Mouse (Mus musculus) lung, embryonic 15.5 days (tissue): ENCODE measurements around the gene Cacna1f. TPM values are rescaled to one million over a fixed set of nuclear protein-coding genes. Genes with fewer than 3 reads are reported as not detected.

Experiments
- ATAC-seq: fragments of 200-750 bp; cut with Nextera tagmentation; 2 replicates; pipeline ENCODE4 v1.8.0; 2017; ENCODE audit warnings: moderate number of reproducible peaks, borderline replicate concordance; ENCODE audit not compliant: low FRiP score, low TSS enrichment; ENCODE audit errors: extremely low read depth
- H3K27ac ChIP-seq: fragments of 300-500 bp; sonication (generic); 2 replicates; pipeline ENCODE4 v1.5.1; 2015; ENCODE audit warnings: moderate library complexity, mild to moderate bottlenecking, inconsistent platforms
- H3K27me3 ChIP-seq: fragments of 300-500 bp; sonication (generic); 2 replicates; pipeline ENCODE4 v1.6.1; 2015; ENCODE audit warnings: inconsistent platforms
- H3K36me3 ChIP-seq: fragments of 300-500 bp; sonication (generic); 2 replicates; pipeline ENCODE4 v1.6.1; 2015; ENCODE audit warnings: inconsistent platforms
- H3K4me1 ChIP-seq: fragments of 300-500 bp; sonication (generic); 2 replicates; pipeline ENCODE4 v1.6.1; 2015; ENCODE audit warnings: inconsistent platforms
- H3K4me2 ChIP-seq: fragments of 300-500 bp; sonication (generic); 2 replicates; pipeline ENCODE4 v1.6.1; 2015; ENCODE audit warnings: inconsistent platforms, mild to moderate bottlenecking, moderate library complexity
- H3K4me3 ChIP-seq: fragments of 300-500 bp; sonication (generic); 2 replicates; pipeline ENCODE4 v1.5.1; 2015; ENCODE audit warnings: mild to moderate bottlenecking, inconsistent platforms
- H3K9ac ChIP-seq: fragments of 300-500 bp; sonication (generic); 2 replicates; pipeline ENCODE4 v1.6.1; 2015; ENCODE audit warnings: inconsistent platforms
- H3K9me3 ChIP-seq: fragments of 300-500 bp; sonication (generic); 2 replicates; pipeline ENCODE4 v1.6.1; 2016; ENCODE audit warnings: inconsistent platforms
- WGBS: fragments of 180-500 bp; shearing (Covaris S2); methylation state at CpG from one replicate; pipeline ENCODE4 v1.1.7; 2015; 5-methylcytosine and 5-hydroxymethylcytosine counted together
- polyA plus RNA-seq: library from polyadenylated mRNA; unstranded; fragments of >200 nt; fragmentation: Nextera tagmentation; extraction: Ambion mirVana; gene quantifications from 2 replicates; pipeline ENCODE4 v1.2.1, GENCODE M21; 2015

Gene Cacna1f
- polyA plus RNA-seq, 1 experiment from 2014 or later = not detected

GRCm38 (mm10) chrX:7583881-7584280, 23.0 kb upstream of the Cacna1f start:
- Histone ChIP-seq H3K9ac (no peak overlapping the region), H3K9me3 (no peaks in the 10 kb centered on the region), H3K4me3 (no peak overlapping the region), H3K36me3 (no peaks in the 10 kb centered on the region), H3K4me1 (no peaks in the 10 kb centered on the region), H3K4me2 (no peak overlapping the region), H3K27me3 (no peaks in the 10 kb centered on the region), H3K27ac (no peak overlapping the region)
- 94% methylated on average over 11 of the region's 11 CpGs for WGBS
- ATAC-seq = no peak

DNA sequence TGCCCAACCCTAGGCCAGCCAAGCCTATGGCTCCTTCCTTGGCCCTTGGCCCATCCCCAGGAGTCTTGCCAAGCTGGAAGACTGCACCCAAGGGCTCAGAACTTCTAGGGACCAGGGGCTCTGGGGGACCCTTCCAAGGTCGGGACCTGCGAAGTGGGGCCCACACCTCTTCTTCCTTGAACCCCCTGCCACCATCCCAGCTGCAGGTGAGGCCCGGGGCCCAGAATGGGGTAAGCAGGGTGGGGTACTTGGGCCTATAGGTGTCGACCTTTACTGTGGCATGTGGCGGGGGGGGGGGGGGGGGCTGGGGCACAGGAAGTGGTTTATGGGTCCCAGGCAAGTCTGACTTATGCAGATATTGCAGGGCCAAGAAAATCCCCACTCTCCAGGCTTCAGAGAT, 20.5 kb upstream of the Cacna1f start:
- Histone ChIP-seq H3K36me3 (0 out of 2 replicates have a peak, but pooled peaks cover 3% of the 10 kb centered on the region), H3K4me2 (no peak overlapping the region), H3K27me3 (no peaks in the 10 kb centered on the region), H3K4me3 (no peak overlapping the region), H3K27ac (no peak overlapping the region), H3K9me3 (no peaks in the 10 kb centered on the region), H3K4me1 (no peaks in the 10 kb centered on the region), H3K9ac (no peak overlapping the region)
- WGBS = 78% methylated on average over 5 of the region's 5 CpGs
- ATAC-seq = no peak

DNA sequence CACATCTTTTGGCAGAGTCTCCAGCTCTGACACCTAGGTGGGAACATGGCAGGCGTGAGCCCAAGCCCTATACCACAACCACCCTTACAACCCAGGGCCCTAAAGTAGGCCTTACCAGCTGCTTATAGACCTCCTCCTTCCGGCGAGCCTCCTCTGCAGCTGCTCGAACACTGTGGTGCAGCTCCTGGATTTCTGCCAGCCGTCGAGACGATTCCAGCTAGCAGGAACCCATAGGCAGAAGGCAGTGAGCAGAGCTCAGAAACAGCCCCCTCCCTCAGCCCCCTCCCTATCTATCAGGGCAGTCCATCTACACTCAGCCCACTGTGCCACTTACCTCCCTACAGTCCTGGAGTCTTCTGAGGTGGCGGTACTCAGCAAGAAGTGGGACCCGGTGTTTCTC, 11.5 kb upstream of the Cacna1f start:
- H3K27me3 ChIP-seq = no peaks in the 10 kb centered on the region
- H3K36me3 ChIP-seq = 0 out of 2 replicates have a peak, but pooled peaks cover 7% of the 10 kb centered on the region
- ATAC-seq = no peak
- H3K9me3 ChIP-seq = no peaks in the 10 kb centered on the region
- WGBS = 70% methylated on average over 9 of the region's 9 CpGs
- H3K4me3 ChIP-seq = no peak overlapping the region
- no peak overlapping the region for H3K9ac ChIP-seq
- no peaks in the 10 kb centered on the region for H3K4me1 ChIP-seq
- no peak overlapping the region for H3K27ac ChIP-seq
- H3K4me2 ChIP-seq = no peak overlapping the region

- Histone ChIP-seq H3K36me3 (no peaks in the 10 kb centered on the region), H3K4me2 (peak overlapping the region; percentile 52), H3K9ac (no peak overlapping the region), H3K9me3 (no peaks in the 10 kb centered on the region), H3K4me1 (0 out of 2 replicates have a peak, but pooled peaks cover 7% of the 10 kb centered on the region), H3K27me3 (no peaks in the 10 kb centered on the region), H3K27ac (no peak overlapping the region), H3K4me3 (no peak overlapping the region)
- ATAC-seq = no peak
- 85% methylated on average over 7 of the region's 7 CpGs for WGBS
Observed at GRCm38 (mm10) chrX:7604004-7604403, 2.9 kb upstream of the Cacna1f start.

GRCm38 (mm10) chrX:7604879-7605574, 1.9 kb upstream of the Cacna1f start, which contains the start of gene Ccdc22:
TSS of gene Ccdc22 (minus strand) at chrX:7605517.
- WGBS = 15% methylated on average over 28 of the region's 28 CpGs
- H3K9me3 ChIP-seq = no peaks in the 10 kb centered on the region
- peak within 1 kb of the TSS; percentile 33; the same call in 1 of the 2 replicates for H3K27ac ChIP-seq
- 0 out of 2 replicates have a peak, but pooled peaks cover 7% of the 10 kb centered on the region for H3K4me1 ChIP-seq
- H3K9ac ChIP-seq = peak within 1 kb of the TSS; percentile 27; the same call in 1 of the 2 replicates
- peak within 1 kb of the TSS; percentile 52 for H3K4me2 ChIP-seq
- no peaks in the 10 kb centered on the region for H3K36me3 ChIP-seq
- peak within 1 kb of the TSS; percentile 52 for H3K4me3 ChIP-seq
- peak; percentile 90 for ATAC-seq
- no peaks in the 10 kb centered on the region for H3K27me3 ChIP-seq

GRCm38 (mm10) chrX:7605575-7605941, 1.3 kb upstream of the Cacna1f start:
- Histone ChIP-seq H3K9me3 (no peaks in the 10 kb centered on the region), H3K27me3 (no peaks in the 10 kb centered on the region), H3K9ac (no peak overlapping the region), H3K36me3 (no peaks in the 10 kb centered on the region), H3K4me3 (peak overlapping the region; percentile 52; the same call in 1 of the 2 replicates), H3K4me1 (0 out of 2 replicates have a peak, but pooled peaks cover 7% of the 10 kb centered on the region), H3K27ac (no peak overlapping the region), H3K4me2 (no peak overlapping the region)
- 30% methylated on average over 8 of the region's 8 CpGs for WGBS
- ATAC-seq = peak; percentile 8; the same call in 1 of the 2 replicates

- no peaks in the 10 kb centered on the region for H3K9me3 ChIP-seq
- no peaks in the 10 kb centered on the region for H3K27me3 ChIP-seq
- H3K27ac ChIP-seq = no peak overlapping the region
- H3K4me3 ChIP-seq = peak overlapping the region; percentile 35
- 14% methylated on average over 21 of the region's 21 CpGs for WGBS
- no peak overlapping the region for H3K9ac ChIP-seq
- no peaks in the 10 kb centered on the region for H3K36me3 ChIP-seq
- peak overlapping the region; percentile 76 for H3K4me2 ChIP-seq
- H3K4me1 ChIP-seq = no peaks in the 10 kb centered on the region
- ATAC-seq = no peak
Observed at GRCm38 (mm10) chrX:7610035-7610434, 3.2 kb downstream of the Cacna1f start.

GRCm38 (mm10) chrX:7610536-7611258, 3.8 kb downstream of the Cacna1f start:
- Histone ChIP-seq H3K9me3 (no peaks in the 10 kb centered on the region), H3K4me3 (peak overlapping the region; percentile 35), H3K36me3 (no peaks in the 10 kb centered on the region), H3K4me1 (no peaks in the 10 kb centered on the region), H3K4me2 (peak overlapping the region; percentile 76), H3K27me3 (no peaks in the 10 kb centered on the region), H3K9ac (no peak overlapping the region), H3K27ac (no peak overlapping the region)
- 25% methylated on average over 26 of the region's 26 CpGs for WGBS
- no peak for ATAC-seq

DNA sequence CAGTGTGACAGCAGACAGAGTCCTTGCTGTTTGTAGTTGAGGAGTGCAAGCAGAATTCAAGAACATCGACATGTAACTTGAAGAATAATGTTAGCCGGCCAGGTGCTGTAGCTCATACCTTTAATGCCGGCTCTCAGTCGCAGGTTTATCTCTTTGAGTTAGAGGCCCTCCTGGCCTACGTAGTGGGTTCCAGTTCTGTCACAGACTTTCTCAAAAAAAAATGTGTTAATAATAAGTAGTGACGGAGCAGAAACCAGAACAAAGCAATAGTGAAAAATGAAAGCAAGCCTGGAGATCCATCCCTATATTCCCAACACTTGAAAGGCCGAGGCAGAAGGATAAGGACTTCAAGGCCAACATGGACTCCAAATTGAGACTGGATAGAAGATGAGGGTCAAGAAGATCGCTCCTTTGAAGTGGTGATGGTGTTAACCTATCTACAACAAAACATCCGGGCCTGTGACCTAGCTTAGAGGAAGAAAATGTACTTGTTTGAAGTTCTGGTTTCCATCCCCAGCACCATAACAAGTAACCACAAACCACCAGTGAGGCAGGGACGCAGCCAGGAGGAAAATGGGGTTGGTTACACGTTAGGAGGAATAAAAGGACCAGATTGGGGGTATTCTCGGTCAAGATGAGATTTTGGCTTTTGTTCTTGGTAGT, 11.1 kb downstream of the Cacna1f start:
- Histone ChIP-seq H3K27ac (no peak overlapping the region), H3K9ac (no peak overlapping the region), H3K4me2 (no peak overlapping the region), H3K9me3 (no peaks in the 10 kb centered on the region), H3K27me3 (no peaks in the 10 kb centered on the region), H3K36me3 (no peaks in the 10 kb centered on the region), H3K4me3 (no peak overlapping the region), H3K4me1 (no peaks in the 10 kb centered on the region)
- 70% methylated on average over 12 of the region's 12 CpGs for WGBS
- ATAC-seq = no peak

DNA sequence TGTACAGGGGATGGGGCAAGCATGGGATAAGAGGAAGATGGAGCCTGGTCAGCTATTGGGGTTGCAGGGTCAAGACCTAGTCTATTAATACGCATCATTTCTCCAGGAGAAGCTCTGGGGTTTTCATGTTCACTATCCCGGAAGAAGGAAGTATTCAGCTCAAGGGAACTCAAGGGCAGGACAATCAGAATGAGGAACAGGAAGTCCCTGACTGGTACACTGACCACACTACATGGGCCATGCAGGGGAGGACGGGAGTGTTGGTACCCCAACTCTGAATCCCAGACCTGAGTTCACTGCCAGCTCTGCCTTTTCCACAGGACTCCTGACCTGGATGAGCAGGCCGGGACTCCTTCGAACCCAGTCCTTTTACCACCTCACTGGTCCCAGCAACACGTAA, 25.7 kb downstream of the Cacna1f start:
- Histone ChIP-seq H3K9me3 (no peaks in the 10 kb centered on the region), H3K9ac (no peak overlapping the region), H3K4me3 (no peak overlapping the region), H3K27ac (no peak overlapping the region), H3K27me3 (no peaks in the 10 kb centered on the region), H3K36me3 (no peaks in the 10 kb centered on the region), H3K4me1 (no peaks in the 10 kb centered on the region), H3K4me2 (no peak overlapping the region)
- ATAC-seq = no peak
- 83% methylated on average over 6 of the region's 6 CpGs for WGBS

DNA sequence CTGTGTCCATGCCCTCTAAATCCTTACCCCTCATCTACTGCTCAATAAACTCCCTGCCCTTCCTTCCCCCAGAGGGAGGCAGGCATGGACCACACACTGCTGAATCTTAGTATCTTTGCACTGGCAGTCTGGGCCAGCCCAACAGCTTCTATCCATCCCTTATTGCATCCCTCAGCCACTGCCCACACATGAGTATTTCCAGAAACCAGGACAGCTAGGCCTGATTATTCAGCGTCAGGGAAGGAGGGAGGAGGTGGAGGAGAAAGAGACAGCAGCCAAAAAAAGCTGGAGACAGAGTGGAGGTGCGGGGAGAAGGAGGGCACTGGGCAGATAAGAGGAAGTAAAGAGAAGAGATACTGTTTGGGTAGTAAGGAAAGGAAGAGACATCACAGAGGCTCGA, 28.2 kb downstream of the Cacna1f start:
- ATAC-seq = no peak
- WGBS = 64% methylated on average over 3 of the region's 3 CpGs
- no peaks in the 10 kb centered on the region for H3K9me3 ChIP-seq
- H3K4me2 ChIP-seq = no peak overlapping the region
- H3K4me3 ChIP-seq = no peak overlapping the region
- no peaks in the 10 kb centered on the region for H3K36me3 ChIP-seq
- H3K27me3 ChIP-seq = peaks cover 7% of the 10 kb centered on the region; the same call in 1 of the 2 replicates
- no peak overlapping the region for H3K27ac ChIP-seq
- no peak overlapping the region for H3K9ac ChIP-seq
- no peaks in the 10 kb centered on the region for H3K4me1 ChIP-seq
